Mouse (Mus musculus) lung, adult 2 months (tissue): ENCODE data around the gene Zfp970.
"Not testable (repeated sequence)": the region's sequence is repeated elsewhere in the genome, so short reads cannot be mapped to it uniquely, and the experiment has no call there.

ENCODE experiments used
- CTCF ChIP-seq: fragments of 200-500 bp; IDR thresholded peaks from 2 replicates; pipeline ENCODE4 v1.5.1; 2011; ENCODE audit warnings: mild to moderate bottlenecking, low read length, control low read depth; ENCODE audit not compliant: insufficient read depth
- POLR2A ChIP-seq: fragments of 200-500 bp; IDR thresholded peaks from 2 replicates; pipeline ENCODE4 v1.6.1; 2011; ENCODE audit warnings: low read depth, mild to moderate bottlenecking, control low read depth, low read length, borderline replicate concordance; ENCODE audit errors: extremely low read depth

- not testable (repeated sequence) for TF ChIP-seq CTCF, POLR2A
These were observed 33.5 kb downstream of the Zfp970 start, which contains the start of gene Gm14403 for GRCm38 (mm10) chr2:177498067-177498466.
